Mouse (Mus musculus): ENCODE results near the gene Zfp335. TPM values are rescaled to one million over a fixed set of nuclear protein-coding genes. Genes with fewer than 3 reads are reported as not detected.

The Zfp335 gene
- total and polyA plus RNA-seq, 3 experiments: 5.2 to 16.5 (median 12.0) TPM

GRCm38 (mm10) chr2:164938146-164939091 lies 26.9 kb upstream of the Zfp335 start:
- TF ChIP-seq MAZ (IDR thresholded peaks at IDR 0.05; ENCODE audit: low read depth, low read length) (no peak), POLR2A (IDR thresholded peaks at IDR 0.05; ENCODE audit: low read depth, low read length) (no peak), CHD2 (IDR thresholded peaks at IDR 0.05; ENCODE audit: low read length) (no peak), UBTF (IDR thresholded peaks at IDR 0.05; ENCODE audit: low read depth, low read length) (no peak), MAX (IDR thresholded peaks at IDR 0.05; ENCODE audit: low read length) (no peak), KAT2A (IDR thresholded peaks at IDR 0.05; ENCODE audit: insufficient replicate concordance, low read length) (no peak), EP300 (IDR thresholded peaks at IDR 0.05; ENCODE audit: low read length) (no peak)
- Histone ChIP-seq H3K79me2 (replicated peaks; ENCODE audit: control insufficient read depth, extremely low read depth, insufficient read depth, poor library complexity, severe bottlenecking) (no peaks in the 10 kb centered on the region), H3K9ac (ENCODE audit: insufficient read depth, low read depth) (no peak overlapping the region), H3K27ac (ENCODE audit: insufficient read depth, low read depth) (no peak overlapping the region), H3K36me3 (replicated peaks in 1 of 2; ENCODE audit: control insufficient read depth in 1 of 2, insufficient read depth in 1 of 2, low read length in 1 of 2) (no peaks in the 10 kb centered on the region), H3K4me1 (ENCODE audit: control insufficient read depth in 1 of 2, insufficient read depth in 2 of 2) (peaks cover 3 to 25% of the 10 kb centered on the region in 2 experiments; a peak in 2 of 4 replicates), H3K4me3 (replicated peaks in 1 of 3; ENCODE audit: low read depth in 2 of 3, low read length in 2 of 3, poor library complexity in 1 of 3) (no peak overlapping the region), H3K27me3 (replicated peaks) (peaks cover 25% of the 10 kb centered on the region), H3K4me2 (ENCODE audit: insufficient read depth, low read depth, poor library complexity, severe bottlenecking) (peak overlapping the region; percentile 41), H3K9me3 (replicated peaks; ENCODE audit: low read length) (no peaks in the 10 kb centered on the region)
- in situ Hi-C loops (cut with MboI; ENCODE audit: low pct_ligation_motif_present, low pct_unique_long_range_greater_than_20kb, low sequenced_read_pairs): no loop called here
- dilution Hi-C loops (cut with MboI; ENCODE audit: extremely low pct_ligation_motif_present, extremely low pct_unique_long_range_greater_than_20kb, low sequenced_read_pairs): no loop called here
- DNase-seq (ENCODE audit: extremely low read depth): no peak

- TF ChIP-seq ZKSCAN1 (IDR thresholded peaks at IDR 0.05; ENCODE audit: borderline replicate concordance, low read depth, low read length) (no peak), GABPA (IDR thresholded peaks at IDR 0.05; ENCODE audit: insufficient replicate concordance, low read depth, low read length) (no peak)
- H3K79me2 ChIP-seq (replicated peaks; ENCODE audit: control insufficient read depth, extremely low read depth, insufficient read depth, poor library complexity, severe bottlenecking): no peaks in the 10 kb centered on the region
- in situ Hi-C loops (cut with MboI; ENCODE audit: low pct_ligation_motif_present, low pct_unique_long_range_greater_than_20kb, low sequenced_read_pairs) (no loop called here), dilution Hi-C loops (cut with MboI; ENCODE audit: extremely low pct_ligation_motif_present, extremely low pct_unique_long_range_greater_than_20kb, low sequenced_read_pairs) (no loop called here)
- H3K9me3 ChIP-seq (replicated peaks; ENCODE audit: low read length): no peaks in the 10 kb centered on the region
- no peak overlapping the region for H3K27ac ChIP-seq (ENCODE audit: insufficient read depth, low read depth)
- H3K4me1 ChIP-seq (ENCODE audit: control insufficient read depth in 1 of 2, insufficient read depth in 2 of 2): peaks cover 0 to 4% of the 10 kb centered on the region in 2 experiments; a peak in 1 of 4 replicates
- H3K27me3 ChIP-seq (replicated peaks): peaks cover 31% of the 10 kb centered on the region
- H3K4me2 ChIP-seq (ENCODE audit: insufficient read depth, low read depth, poor library complexity, severe bottlenecking): no peak overlapping the region
- no peak overlapping the region for H3K4me3 ChIP-seq (replicated peaks in 1 of 3; ENCODE audit: low read depth in 2 of 3, low read length in 2 of 3, poor library complexity in 1 of 3)
- H3K36me3 ChIP-seq (replicated peaks in 1 of 2; ENCODE audit: control insufficient read depth in 1 of 2, insufficient read depth in 1 of 2, low read length in 1 of 2): no peaks in the 10 kb centered on the region
- DNase-seq (ENCODE audit: extremely low read depth): no peak
- H3K9ac ChIP-seq (ENCODE audit: insufficient read depth, low read depth): no peak overlapping the region
Observed at GRCm38 (mm10) chr2:164935991-164936390, 24.4 kb upstream of the Zfp335 start.

DNA sequence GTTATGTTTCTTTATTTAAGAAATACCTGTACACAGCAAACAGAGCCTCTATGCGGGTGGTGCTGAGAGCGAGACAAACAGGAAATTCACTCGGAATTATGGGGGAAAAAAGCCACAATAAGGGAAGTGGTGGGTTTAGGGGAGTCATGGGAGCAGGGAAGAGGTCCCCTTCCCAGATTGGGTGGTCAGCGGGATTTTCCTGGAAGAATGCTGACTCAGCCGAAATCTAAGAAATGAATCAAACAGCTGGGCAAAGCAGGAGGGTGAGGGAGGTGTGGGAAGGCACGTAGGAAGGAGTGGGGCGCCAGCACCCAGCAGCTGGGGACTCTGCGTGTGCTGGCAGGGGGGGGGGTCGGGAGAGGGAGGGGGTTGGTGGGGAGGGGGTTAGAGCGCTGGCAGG lies 22.0 kb upstream of the Zfp335 start:
- in situ Hi-C loops (cut with MboI; ENCODE audit: low pct_ligation_motif_present, low pct_unique_long_range_greater_than_20kb, low sequenced_read_pairs) (no loop called here), dilution Hi-C loops (cut with MboI; ENCODE audit: extremely low pct_ligation_motif_present, extremely low pct_unique_long_range_greater_than_20kb, low sequenced_read_pairs) (no loop called here)

More for the DNA sequence above, 22.0 kb upstream of the Zfp335 start:
- peaks cover 31% of the 10 kb centered on the region for H3K27me3 ChIP-seq (replicated peaks)
- no peak overlapping the region for H3K4me3 ChIP-seq (replicated peaks in 1 of 3; ENCODE audit: low read depth in 2 of 3, low read length in 2 of 3, poor library complexity in 1 of 3)
- TF ChIP-seq MAFK (IDR thresholded peaks at IDR 0.05; ENCODE audit: insufficient replicate concordance, low read length): peak; percentile 93
- TF ChIP-seq PAX5 (IDR thresholded peaks at IDR 0.05; ENCODE audit: low read length): no peak
- TF ChIP-seq CHD2 (IDR thresholded peaks at IDR 0.05; ENCODE audit: low read length): no peak
- H3K9me3 ChIP-seq (replicated peaks; ENCODE audit: low read length): no peaks in the 10 kb centered on the region
- H3K27ac ChIP-seq (ENCODE audit: insufficient read depth, low read depth): no peak overlapping the region
- H3K79me2 ChIP-seq (replicated peaks; ENCODE audit: control insufficient read depth, extremely low read depth, insufficient read depth, poor library complexity, severe bottlenecking): no peaks in the 10 kb centered on the region
- no peak overlapping the region for H3K9ac ChIP-seq (ENCODE audit: insufficient read depth, low read depth)
- no peaks in the 10 kb centered on the region for H3K36me3 ChIP-seq (replicated peaks in 1 of 2; ENCODE audit: control insufficient read depth in 1 of 2, insufficient read depth in 1 of 2, low read length in 1 of 2)
- DNase-seq (ENCODE audit: extremely low read depth): no peak
- no peak overlapping the region for H3K4me2 ChIP-seq (ENCODE audit: insufficient read depth, low read depth, poor library complexity, severe bottlenecking)
- H3K4me1 ChIP-seq (ENCODE audit: control insufficient read depth in 1 of 2, insufficient read depth in 2 of 2): no peaks in the 10 kb centered on the region
